Mouse (Mus musculus) C2C12 (cell line): Measurements from ENCODE around the gene Tspan5. TPM values are rescaled to one million over a fixed set of nuclear protein-coding genes. Genes with fewer than 3 reads are reported as not detected.

Experiments
- H3K27me3 ChIP-seq: one replicate; pipeline ENCODE4 v1.6.1; 2011; ENCODE audit not compliant: control insufficient read depth, insufficient read depth, insufficient read length
- H3K36me3 ChIP-seq: one replicate; pipeline ENCODE4 v1.6.1; 2011; ENCODE audit not compliant: control insufficient read depth, insufficient read depth
- H3K4me3 ChIP-seq: one replicate; pipeline ENCODE4 v1.5.1; 2011; ENCODE audit warnings: mild to moderate bottlenecking, control low read depth; ENCODE audit not compliant: poor library complexity, insufficient read depth, severe bottlenecking
- H3K79me2 ChIP-seq: one replicate; pipeline ENCODE4 v1.6.1; 2011; ENCODE audit not compliant: control insufficient read depth, insufficient read depth
- H3K79me3 ChIP-seq: one replicate; pipeline ENCODE4 v1.6.1; 2011; ENCODE audit warnings: low read depth, control low read depth
- H3ac ChIP-seq: one replicate; pipeline ENCODE3; 2011; ENCODE audit warnings: low read depth; ENCODE audit not compliant: control insufficient read depth, insufficient read length
- CEBPB ChIP-seq: IDR thresholded peaks from one replicate; pipeline ENCODE4 v1.6.1; 2011; ENCODE audit warnings: low read depth, mild to moderate bottlenecking, control low read depth, moderate library complexity
- CTCF ChIP-seq: IDR thresholded peaks from one replicate; pipeline ENCODE4 v1.5.1; 2011; ENCODE audit not compliant: control insufficient read depth, insufficient read depth, insufficient read length
- FOSL1 ChIP-seq: IDR thresholded peaks from one replicate; pipeline ENCODE4 v1.8.0; 2011; ENCODE audit warnings: mild to moderate bottlenecking, low read length; ENCODE audit not compliant: poor library complexity, insufficient read depth, severe bottlenecking
- MAX ChIP-seq: IDR thresholded peaks from one replicate; pipeline ENCODE4 v1.6.1; 2011; ENCODE audit warnings: mild to moderate bottlenecking, control low read depth
- MYOD1 ChIP-seq: IDR thresholded peaks from one replicate; pipeline ENCODE4 v1.6.1; 2011; ENCODE audit warnings: low read depth; ENCODE audit not compliant: control insufficient read depth, insufficient read length
- MYOG ChIP-seq: IDR thresholded peaks from one replicate; pipeline ENCODE4 v1.6.1; 2011; ENCODE audit not compliant: control insufficient read depth, insufficient read length; ENCODE audit errors: extremely low read depth
- USF1 ChIP-seq: IDR thresholded peaks from one replicate; pipeline ENCODE4 v1.6.1; 2011; ENCODE audit warnings: low read depth, mild to moderate bottlenecking, control low read depth, moderate library complexity
- polyA plus RNA-seq: library from polyadenylated mRNA; unstranded; fragments of >200 nt; fragmentation: generic; extraction: Trizol; gene quantifications from one replicate; pipeline ENCODE4 v1.2.1, GENCODE M21; 2012; ENCODE audit warnings: missing spikeins

The Tspan5 gene
- polyA plus RNA-seq, 1 experiment, result 35.7 TPM

GRCm38 (mm10) chr3:138955220-138955619 is 213.2 kb downstream of the Tspan5 start:
- Histone ChIP-seq H3K79me2 (no peaks in the 10 kb centered on the region), H3K27me3 (no peaks in the 10 kb centered on the region), H3K79me3 (no peaks in the 10 kb centered on the region), H3K4me3 (no peak overlapping the region), H3K36me3 (peaks cover 48% of the 10 kb centered on the region), H3ac (no peak overlapping the region)
- TF ChIP-seq CTCF (no peak), MAX (no peak), CEBPB (no peak), USF1 (no peak), MYOD1 (no peak), FOSL1 (no peak), MYOG (no peak)

Other genes starting within 250 kb of the Tspan5 start
- gene Eif4e, start 216.0 kb upstream of the Tspan5 start, polyA plus RNA-seq, result 134 TPM